Mouse (Mus musculus) liver, adult 2 months (tissue): Measurements from ENCODE around the gene Kansl1.

Experiments used
- CTCF ChIP-seq: fragments of 200-500 bp; IDR thresholded peaks from 2 replicates; pipeline ENCODE4 v1.5.1; 2011; ENCODE audit warnings: low read depth, low read length, control low read depth
- POLR2A ChIP-seq: fragments of 200-500 bp; IDR thresholded peaks from 2 replicates; pipeline ENCODE4 v1.6.1; 2011; ENCODE audit warnings: low read length, control low read depth; ENCODE audit not compliant: insufficient read depth; ENCODE audit errors: extremely low read depth

DNA sequence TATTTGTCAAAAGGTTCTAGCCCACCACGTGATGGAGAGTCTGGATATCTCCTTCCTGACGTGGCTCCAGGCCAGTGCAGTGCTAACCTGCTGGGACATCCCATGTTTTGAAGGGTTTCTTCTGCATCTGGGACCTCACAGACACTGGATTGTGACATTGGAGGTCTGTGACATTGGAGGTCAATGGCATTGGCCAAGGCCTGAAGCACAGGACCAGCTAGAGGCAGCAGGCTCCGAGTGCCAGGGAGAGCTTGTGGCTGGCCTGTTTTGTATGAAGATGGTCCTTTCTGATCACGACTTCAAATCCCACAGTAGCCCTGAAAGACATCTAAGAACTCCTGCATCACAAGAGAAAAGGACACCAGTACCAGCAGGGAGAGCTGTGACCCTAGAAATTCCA lies 138.5 kb downstream of the Kansl1 start:
- TF ChIP-seq POLR2A (no peak), CTCF (no peak)
